Mouse (Mus musculus) layer of hippocampus, adult 11-12 months (tissue): Measurements from ENCODE around the gene Gm38394.

ENCODE experiments used
- DNase-seq: peaks from one replicate; pipeline ENCODE4 v3.0.0; 2022; ENCODE audit warnings: low spot score

Gene Gm38394

DNA sequence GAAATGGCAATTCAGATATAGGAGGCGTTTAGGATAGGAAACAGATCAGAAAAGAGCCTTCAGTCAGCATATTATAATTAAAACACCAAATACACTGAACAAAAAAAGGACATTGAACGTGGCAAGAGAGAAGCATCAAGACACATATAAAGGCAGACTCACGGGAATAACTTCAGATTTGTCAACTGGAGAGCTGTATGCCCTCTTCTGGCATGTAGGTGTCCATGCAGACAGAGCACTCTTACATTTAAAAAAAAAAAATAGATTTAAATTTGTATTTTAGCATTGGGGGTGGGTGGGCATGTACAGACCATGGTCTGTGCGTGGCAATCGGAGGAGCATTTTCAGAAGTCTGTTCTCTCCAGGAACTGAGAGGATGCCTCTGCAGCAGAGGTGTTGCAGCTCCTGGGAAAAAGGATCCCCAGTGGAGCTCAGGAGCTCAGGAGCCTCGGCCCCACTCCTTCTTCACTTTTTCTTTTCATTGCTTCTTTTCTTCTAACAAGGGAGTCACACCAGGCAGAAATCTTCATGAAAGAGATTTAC, 75.1 kb downstream of the Gm38394 start:
- DNase-seq: no peak

GRCm38 (mm10) chr1:133571293-133571692, 89.8 kb downstream of the Gm38394 start:
- DNase-seq: no peak
